Mouse (Mus musculus) testis, adult 2 months (tissue): ENCODE measurements around the gene Slf2. TPM values are rescaled to one million over a fixed set of nuclear protein-coding genes. Genes with fewer than 3 reads are reported as not detected.

ENCODE experiments used
- H3K27ac ChIP-seq: fragments of 200-500 bp; 2 replicates; pipeline ENCODE4 v1.5.1; 2012; ENCODE audit warnings: low read depth, low read length; ENCODE audit not compliant: control insufficient read depth, insufficient read depth
- H3K27me3 ChIP-seq: fragments of 200-500 bp; 2 replicates; pipeline ENCODE4 v1.6.1; 2012; ENCODE audit warnings: mild to moderate bottlenecking, low read length, moderate library complexity; ENCODE audit not compliant: control insufficient read depth, insufficient read depth
- H3K36me3 ChIP-seq: fragments of 200-500 bp; 2 replicates; pipeline ENCODE4 v1.6.1; 2012; ENCODE audit warnings: mild to moderate bottlenecking, low read length; ENCODE audit not compliant: control insufficient read depth, insufficient read depth
- H3K4me1 ChIP-seq: fragments of 200-500 bp; 2 replicates; pipeline ENCODE4 v1.6.1; 2012; ENCODE audit warnings: low read length; ENCODE audit not compliant: control insufficient read depth, insufficient read depth
- H3K4me3 ChIP-seq: fragments of 200-500 bp; 2 replicates; pipeline ENCODE4 v1.5.1; 2012; ENCODE audit warnings: low read depth, mild to moderate bottlenecking, low read length, moderate library complexity, mixed read lengths; ENCODE audit not compliant: control insufficient read depth
- CTCF ChIP-seq: fragments of 200-500 bp; IDR thresholded peaks from 2 replicates; pipeline ENCODE4 v1.5.1; 2012; ENCODE audit warnings: low read depth, mild to moderate bottlenecking, inconsistent platforms, low read length, moderate library complexity; ENCODE audit not compliant: control insufficient read depth, insufficient read depth, insufficient replicate concordance
- POLR2A ChIP-seq: fragments of 200-500 bp; IDR thresholded peaks from 2 replicates; pipeline ENCODE4 v1.6.1; 2012; ENCODE audit warnings: low read depth, mild to moderate bottlenecking, inconsistent platforms, low read length, moderate library complexity; ENCODE audit not compliant: control insufficient read depth
- polyA plus RNA-seq: library from polyadenylated mRNA; depleted of rRNA; stranded (reverse); fragments of >200 nt; gene quantifications from 2 replicates; pipeline ENCODE4 v1.2.3, GENCODE M21; 2012

Gene Slf2
- polyA plus RNA-seq, 1 experiment = 21.5 TPM

DNA sequence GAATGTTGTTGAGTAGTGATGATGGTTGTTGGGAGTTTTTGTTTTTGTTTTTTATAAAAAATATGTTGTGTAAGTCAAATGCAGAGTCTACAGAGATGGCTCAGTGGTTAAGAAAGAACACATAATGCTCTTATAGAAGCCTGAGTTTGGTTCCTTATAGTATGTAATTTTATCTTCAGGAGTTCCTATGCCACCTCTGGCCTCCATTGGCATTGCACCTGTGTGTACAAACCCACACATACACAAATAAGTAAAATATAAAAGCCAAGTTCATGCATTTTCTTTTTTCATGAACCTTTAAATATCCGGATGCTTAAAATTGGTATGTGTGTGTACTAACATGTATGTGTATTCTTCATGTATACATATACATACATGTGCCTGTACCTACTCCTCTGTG, 35.0 kb downstream of the Slf2 start:
- no peaks in the 10 kb centered on the region; the same call in 1 of the 2 replicates for H3K36me3 ChIP-seq
- no peak overlapping the region for H3K27ac ChIP-seq
- TF ChIP-seq POLR2A = no peak
- TF ChIP-seq CTCF = no peak
- no peaks in the 10 kb centered on the region for H3K4me1 ChIP-seq
- no peaks in the 10 kb centered on the region for H3K27me3 ChIP-seq
- no peak overlapping the region for H3K4me3 ChIP-seq

DNA sequence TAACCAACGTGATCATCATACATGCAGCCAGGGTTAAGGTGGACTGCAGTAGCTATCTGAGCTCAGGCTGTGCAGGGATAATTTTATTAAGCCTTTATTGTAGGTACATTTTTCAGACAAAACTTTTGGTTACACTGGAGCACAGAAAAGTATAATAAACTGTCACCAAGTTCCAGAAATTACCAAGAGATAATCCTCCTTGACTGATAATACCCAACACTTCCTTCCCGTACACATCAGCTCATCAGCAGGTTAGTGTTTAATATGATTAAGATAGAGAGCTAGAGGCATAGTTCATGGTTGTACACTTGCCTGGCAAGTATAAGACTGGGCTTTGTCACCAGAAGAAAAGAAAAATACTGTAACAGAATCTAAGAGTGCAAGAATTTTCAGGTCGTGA, 37.4 kb downstream of the Slf2 start:
- H3K4me1 ChIP-seq = no peaks in the 10 kb centered on the region
- no peaks in the 10 kb centered on the region; the same call in 1 of the 2 replicates for H3K36me3 ChIP-seq
- H3K27me3 ChIP-seq = no peaks in the 10 kb centered on the region
- H3K4me3 ChIP-seq = no peak overlapping the region
- H3K27ac ChIP-seq = no peak overlapping the region
- TF ChIP-seq POLR2A = no peak
- TF ChIP-seq CTCF = no peak

DNA sequence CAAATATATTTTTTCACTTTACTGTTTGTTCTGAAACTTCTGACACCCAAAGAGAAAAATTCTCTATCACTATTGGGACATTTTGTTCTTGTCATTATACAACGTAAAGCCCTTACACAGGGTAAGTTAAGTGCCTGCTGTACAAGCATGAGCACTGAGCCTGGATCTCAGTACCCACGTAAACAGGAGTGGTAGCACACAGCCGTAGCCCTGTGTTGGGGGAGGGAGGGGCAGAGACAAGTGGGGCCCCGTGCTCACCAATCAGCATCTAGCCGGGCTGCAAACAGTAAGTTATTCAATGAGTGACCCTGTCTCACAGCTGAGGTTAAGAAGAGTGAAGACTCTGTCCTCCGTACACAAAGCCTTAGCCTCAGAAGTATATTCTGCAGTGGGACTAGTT, 45.7 kb downstream of the Slf2 start:
- Histone ChIP-seq H3K36me3 (peaks cover 9% of the 10 kb centered on the region), H3K4me1 (no peaks in the 10 kb centered on the region), H3K27ac (no peak overlapping the region), H3K27me3 (no peaks in the 10 kb centered on the region), H3K4me3 (no peak overlapping the region)
- no peak for TF ChIP-seq CTCF
- TF ChIP-seq POLR2A = no peak

DNA sequence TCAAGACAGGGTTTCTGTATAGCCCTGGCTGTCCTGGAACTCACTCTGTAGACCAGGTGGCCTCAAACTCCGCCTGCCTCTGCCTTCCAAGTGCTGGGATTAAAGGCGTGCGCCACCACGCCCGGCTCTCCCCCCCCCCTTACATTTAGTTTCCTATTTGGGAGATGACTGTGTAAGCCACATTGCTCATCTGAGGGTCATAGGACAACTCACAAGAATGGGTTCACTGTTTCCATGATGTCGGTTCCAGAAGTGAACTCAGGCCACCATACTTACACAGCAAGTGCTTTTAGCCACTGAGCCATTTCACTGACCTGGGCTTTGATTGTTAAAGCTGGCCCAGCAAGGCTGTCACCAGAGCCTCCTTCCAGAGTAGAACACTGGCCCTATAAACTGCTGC, 46.2 kb downstream of the Slf2 start:
- Histone ChIP-seq H3K36me3 (peaks cover 9% of the 10 kb centered on the region), H3K27me3 (no peaks in the 10 kb centered on the region), H3K4me1 (no peaks in the 10 kb centered on the region), H3K27ac (no peak overlapping the region), H3K4me3 (no peak overlapping the region)
- TF ChIP-seq CTCF (no peak), POLR2A (no peak)

DNA sequence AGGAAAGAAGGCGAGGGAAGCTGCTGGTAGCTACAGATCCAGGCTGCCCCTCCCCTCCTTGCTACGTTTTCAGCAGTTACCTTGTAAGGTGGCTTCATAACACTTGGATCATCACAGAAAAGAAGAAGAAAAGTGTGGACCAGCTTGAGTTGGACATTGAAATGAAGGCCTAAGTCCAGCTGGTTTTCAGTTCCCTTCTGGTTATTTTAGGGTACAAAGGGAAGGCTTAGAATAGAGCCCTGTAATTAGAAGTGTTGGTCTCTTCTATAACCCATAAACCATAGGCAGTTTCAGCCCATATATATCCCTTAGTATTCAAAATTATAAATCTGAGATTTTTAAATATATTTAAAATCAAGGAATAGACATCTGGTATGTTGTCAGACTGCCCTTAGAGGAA, 49.8 kb downstream of the Slf2 start:
- TF ChIP-seq POLR2A (no peak), CTCF (no peak)
- Histone ChIP-seq H3K36me3 (peaks cover 8% of the 10 kb centered on the region), H3K27ac (no peak overlapping the region), H3K4me1 (no peaks in the 10 kb centered on the region), H3K4me3 (no peak overlapping the region), H3K27me3 (no peaks in the 10 kb centered on the region)

DNA sequence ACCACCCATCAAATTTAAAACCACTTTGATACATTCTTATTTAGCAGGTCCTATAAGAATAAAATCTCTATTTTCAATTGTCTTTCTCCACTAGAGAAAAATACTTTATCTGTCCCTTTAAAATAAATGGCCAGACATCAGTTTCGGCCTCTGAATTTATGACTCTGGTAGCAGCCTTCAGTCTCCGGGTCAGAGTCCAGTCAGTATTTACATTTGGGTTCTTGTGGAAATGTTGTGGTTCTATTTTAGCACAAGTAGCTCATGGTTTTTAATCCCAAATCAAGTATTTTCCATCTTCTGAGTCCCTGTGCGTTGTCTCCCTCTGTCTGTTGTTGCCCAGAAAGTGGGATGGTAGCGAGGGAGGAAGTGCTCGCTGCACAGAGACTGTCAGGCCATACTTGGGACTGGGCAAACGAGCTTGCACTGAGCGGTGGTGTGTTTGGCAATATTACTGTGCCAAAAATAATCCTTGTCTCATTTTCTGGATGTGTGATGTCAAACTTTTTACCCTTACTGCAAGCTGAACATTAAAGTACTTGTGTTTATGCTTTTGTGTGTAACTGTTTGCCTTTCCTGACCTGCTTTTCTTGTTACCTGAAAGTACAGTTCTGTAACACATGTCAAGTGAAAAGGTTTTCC, 51.6 kb downstream of the Slf2 start:
- Histone ChIP-seq H3K36me3 (peaks cover 4% of the 10 kb centered on the region), H3K27me3 (no peaks in the 10 kb centered on the region), H3K4me1 (no peaks in the 10 kb centered on the region), H3K27ac (no peak overlapping the region; the same call in 1 of the 2 replicates), H3K4me3 (peak overlapping the region; percentile 25)
- TF ChIP-seq POLR2A (no peak), CTCF (no peak)

DNA sequence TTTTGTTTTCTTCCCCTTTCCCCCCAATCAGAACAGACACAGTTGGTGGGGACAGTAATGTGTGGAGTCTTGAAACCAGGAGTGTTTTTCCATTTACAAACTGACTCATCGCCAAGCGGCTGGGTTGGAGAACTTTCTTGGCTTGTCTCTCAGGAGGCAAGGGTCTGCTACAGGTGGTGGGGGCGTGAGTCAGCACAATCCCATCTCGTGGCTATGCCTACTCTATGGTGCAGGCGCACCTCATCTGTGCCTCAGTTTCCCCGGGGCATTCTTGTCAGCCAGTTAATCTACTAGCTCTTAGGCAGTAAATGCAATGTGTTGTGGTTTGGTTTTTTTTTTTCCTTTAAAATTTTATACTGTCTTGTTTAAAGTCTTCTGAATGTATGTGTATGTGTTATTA, 52.4 kb downstream of the Slf2 start:
- peak overlapping the region; percentile 83 for H3K4me3 ChIP-seq
- no peak for TF ChIP-seq CTCF
- H3K36me3 ChIP-seq = peaks cover 1% of the 10 kb centered on the region; the same call in 1 of the 2 replicates
- no peaks in the 10 kb centered on the region for H3K27me3 ChIP-seq
- H3K27ac ChIP-seq = 0 out of 2 replicates have a peak overlapping the region, but pooled peaks have one; percentile 17
- no peaks in the 10 kb centered on the region for H3K4me1 ChIP-seq

DNA sequence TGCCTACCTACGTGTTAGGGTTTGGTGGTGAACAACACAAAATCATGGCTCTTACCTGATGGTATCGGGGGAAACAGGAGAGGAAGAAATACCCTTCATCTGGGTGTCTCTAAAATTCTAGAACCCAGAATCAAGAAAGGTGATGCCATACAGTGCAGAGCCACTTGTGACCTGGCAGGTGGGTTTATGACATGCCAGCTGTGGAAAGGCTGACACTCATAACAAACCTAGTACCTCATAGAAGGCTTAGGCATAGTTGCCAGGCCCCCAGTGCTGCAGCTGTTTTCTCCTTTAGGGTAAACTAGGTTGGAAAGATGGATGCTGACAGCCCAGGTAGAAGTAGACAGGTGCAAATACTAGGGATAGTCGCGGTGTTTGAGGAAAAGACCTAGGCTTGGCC, 53.5 kb downstream of the Slf2 start:
- peaks cover 6% of the 10 kb centered on the region for H3K4me1 ChIP-seq
- peak overlapping the region; percentile 56 for H3K27ac ChIP-seq
- TF ChIP-seq POLR2A = no peak
- no peak for TF ChIP-seq CTCF
- peaks cover 1% of the 10 kb centered on the region; the same call in 1 of the 2 replicates for H3K36me3 ChIP-seq
- peak overlapping the region; percentile 71 for H3K4me3 ChIP-seq
- H3K27me3 ChIP-seq = 0 out of 2 replicates have a peak, but pooled peaks cover 2% of the 10 kb centered on the region
